Mouse (Mus musculus): ENCODE measurements around the gene Hs3st5. TPM values are rescaled to one million over a fixed set of nuclear protein-coding genes. Genes with fewer than 3 reads are reported as not detected.

The Hs3st5 gene
- polyA plus RNA-seq (2012; rRNA removed) = 0.26 and 0.73 TPM in 2 replicates

DNA sequence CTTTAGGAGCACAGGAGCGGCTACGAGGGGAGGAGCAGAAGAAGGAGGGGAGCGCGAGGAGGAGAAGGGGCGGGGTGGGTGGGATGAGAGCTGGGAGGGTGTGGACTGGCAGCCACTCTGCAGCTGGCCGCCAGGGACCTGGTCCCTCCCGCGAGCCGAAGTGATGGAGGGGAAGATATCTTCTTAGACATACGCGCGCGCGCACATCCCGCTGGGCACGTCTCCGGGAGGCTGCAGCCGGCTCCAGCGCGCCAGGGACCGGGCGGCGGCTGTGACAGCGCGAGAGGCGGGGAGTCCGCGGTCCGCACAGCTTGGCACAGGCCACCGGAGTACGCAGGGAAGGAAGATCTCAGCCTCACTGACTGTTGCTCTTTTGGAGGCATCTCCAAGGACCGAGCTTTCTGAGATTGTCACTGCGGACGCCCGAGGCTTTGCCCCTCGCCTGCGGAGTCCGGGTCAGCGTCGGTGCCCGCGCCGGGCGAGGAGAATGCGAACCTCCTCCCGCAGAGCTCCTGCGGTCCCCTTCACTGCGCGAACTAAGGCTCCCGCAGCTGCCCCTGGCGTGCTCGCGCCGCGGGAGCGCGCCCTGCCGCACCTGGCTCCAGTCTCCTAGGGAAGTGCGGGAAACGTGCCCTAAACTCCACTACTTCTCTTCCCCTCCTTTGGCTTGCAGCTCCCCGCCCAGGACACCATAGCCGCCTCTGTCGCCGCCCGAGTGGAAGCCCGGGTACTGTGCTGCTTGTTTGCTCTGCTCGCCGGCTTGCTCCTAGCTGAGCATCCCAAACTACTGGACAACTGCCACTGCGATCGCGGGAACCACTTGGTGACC is at the start of gene Hs3st5:
Gene Hs3st5 (plus strand): TSS at position 88 of the 829 bp plus-strand sequence.

